Mouse (Mus musculus) left cerebral cortex, adult 18-20 months (tissue): Measurements from ENCODE around the gene Lad1. TPM values are rescaled to one million over a fixed set of nuclear protein-coding genes. Genes with fewer than 3 reads are reported as not detected.

Experiments
- DNase-seq, 2 experiments: peaks; one replicate each; pipeline ENCODE4 v3.0.0; 2021 to 2022; ENCODE audit warnings: low spot score in 2 of 2, mixed read lengths in 1 of 2
- total RNA-seq, 2 experiments: library from RNA; stranded (reverse); gene quantifications; 2 replicates each; pipeline ENCODE4 v1.2.3; 2021

The Lad1 gene
- total RNA-seq, 2 experiments from 2014 or later, result 0.96 to 1.3 TPM

DNA sequence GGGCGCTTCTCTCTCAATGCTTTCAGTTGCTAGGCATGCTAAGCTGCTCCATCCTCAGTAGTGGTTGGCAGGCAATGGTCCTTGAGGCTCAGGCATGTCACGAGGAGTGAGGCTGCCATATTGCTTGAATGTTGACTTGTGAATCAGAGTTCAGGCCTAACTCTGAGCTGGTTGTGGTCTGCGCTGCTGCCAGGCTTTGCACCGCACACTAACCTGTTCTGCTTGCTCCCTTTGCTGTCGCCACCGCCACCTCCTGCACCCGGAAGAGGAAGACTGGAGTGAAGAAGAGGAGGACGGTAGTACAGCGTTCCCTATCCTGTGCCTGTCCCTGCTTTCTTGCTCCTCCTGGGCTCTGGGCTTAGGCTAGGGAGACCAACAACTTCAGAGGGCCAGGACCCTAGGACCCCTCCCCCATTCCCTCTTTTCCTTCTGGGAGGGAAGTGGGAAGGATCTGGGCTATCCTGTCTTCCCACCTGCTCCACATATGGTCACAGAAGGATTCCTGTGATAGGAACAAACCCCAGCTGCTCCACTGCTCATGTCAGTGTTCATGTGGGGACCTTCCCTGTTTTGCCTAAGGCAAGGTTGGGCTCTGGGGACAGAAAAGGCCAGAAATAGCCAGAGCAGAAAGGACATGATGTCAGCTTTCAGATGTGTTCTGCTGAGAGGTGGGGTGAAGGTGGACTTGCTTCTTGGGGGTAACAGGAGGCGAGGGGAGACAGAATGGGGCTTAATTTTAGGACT lies 25.3 kb downstream of the Lad1 start:
- no peak for DNase-seq

- no peak for DNase-seq
Observed at GRCm38 (mm10) chr1:135844481-135844880, 26.1 kb downstream of the Lad1 start.

DNA sequence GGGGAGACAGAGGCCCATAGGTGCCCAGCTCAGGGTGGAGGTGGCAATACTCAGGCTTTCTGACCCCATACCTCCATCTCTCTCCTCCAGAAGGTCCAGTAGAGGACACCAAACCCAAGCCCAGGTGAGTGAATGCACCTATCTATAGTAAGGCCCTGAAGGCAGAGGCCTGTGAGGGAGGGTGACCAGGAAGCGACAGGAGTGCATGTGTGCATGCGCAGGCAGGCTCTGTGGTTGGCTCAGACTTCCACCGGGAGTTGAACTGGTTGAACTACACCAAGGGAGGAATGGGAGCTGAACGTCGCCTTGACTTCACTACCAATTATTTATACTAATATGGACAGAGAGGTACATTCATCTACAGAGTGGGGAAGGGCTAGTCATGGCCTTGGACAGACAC lies 28.2 kb downstream of the Lad1 start:
- DNase-seq, result no peak

DNA sequence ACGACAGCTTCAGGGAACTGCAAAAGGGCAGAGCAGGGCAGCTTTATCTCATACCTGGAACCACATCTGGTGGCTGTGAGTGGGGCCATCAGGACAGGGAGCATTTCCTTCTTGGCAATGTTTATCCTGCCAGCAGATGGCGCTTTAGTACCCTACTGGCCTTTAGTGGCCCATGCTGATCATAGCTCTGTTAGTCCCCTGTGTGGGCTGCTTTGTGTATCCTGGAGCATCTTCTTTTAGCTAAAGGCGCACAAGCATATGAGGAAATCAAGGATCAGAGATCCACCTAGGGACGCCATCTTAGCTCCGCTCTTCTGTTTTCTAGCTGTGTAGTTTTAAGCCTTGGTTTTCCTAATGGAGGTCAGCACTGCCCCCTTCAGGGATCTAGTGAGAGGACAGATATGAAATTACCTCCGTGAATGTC lies 28.8 kb downstream of the Lad1 start:
- DNase-seq, result peak in 1 of 2 experiments; percentile 47

DNA sequence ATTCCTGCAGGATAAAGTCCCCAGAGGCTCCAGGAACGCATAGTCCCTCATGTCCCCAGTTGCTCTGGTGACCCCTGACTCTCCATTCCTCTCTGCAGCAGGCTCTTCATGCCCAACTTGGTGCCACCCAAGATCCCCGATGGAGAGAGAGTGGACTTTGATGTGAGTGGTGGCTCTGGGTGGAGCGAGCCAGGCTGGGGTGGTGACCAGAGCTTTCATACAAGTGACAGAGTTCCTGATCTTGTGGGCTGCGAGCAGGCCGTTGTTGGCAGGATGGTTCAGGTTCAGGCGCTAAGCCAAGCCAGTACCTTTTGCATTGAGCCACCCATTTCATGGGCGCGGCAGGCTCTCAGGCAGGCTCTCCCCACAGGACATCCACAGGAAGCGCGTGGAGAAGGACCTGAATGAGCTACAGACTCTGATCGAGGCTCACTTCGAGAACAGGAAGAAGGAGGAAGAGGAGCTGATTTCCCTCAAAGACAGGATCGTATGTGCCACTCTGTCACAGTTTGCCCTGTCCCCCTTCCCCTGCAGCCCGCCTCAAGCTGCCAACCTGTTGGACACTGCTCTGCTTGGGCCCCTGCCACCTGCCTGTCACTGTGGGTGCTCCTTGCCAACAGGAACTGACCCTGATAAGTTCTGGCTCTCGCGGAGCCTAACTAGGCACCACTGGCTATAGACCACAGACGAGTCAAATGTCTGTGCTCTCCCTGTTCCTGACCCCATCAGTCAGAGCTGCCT lies 29.4 kb downstream of the Lad1 start:
- no peak for DNase-seq

- DNase-seq, result peak; percentile 17 to 25
Observed at GRCm38 (mm10) chr1:135850722-135851512, 32.5 kb downstream of the Lad1 start.

DNA sequence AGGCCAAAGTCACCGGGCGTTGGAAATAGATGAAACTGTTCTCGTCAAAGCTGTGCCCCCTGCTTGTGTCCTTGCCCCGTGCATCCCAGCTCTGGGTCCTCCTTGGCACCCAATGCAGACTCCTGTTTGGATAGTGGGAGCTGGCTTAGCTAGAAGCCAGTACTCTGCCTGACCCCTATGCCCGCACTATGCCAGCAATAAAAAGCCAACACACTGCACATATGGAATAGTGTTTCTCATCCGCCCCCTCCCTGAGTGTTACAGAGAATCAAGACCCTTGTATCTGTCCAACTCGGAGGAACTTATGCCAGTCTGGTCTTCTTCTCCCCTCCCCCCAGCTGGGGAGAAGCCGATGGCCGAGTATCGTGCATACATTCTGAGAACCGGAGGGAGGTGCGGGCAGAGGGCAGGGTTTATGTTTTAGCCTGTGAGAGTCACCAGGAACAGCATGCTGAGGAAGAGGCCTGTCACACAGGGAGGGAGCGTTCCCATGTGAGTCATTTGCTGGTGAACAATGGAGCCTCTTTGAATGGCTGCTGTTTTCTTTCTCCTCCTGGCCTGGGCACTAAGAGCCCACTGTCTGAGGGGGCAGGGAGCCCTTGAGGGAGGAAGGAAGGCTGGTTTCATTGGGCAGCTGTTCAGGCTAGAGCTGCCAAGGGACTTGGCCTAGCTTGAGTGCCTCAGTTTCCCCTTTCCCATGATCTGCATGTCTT lies 33.8 kb downstream of the Lad1 start:
- DNase-seq, result no peak

- no peak for DNase-seq
Observed at GRCm38 (mm10) chr1:135853200-135853599, 34.8 kb downstream of the Lad1 start.

DNA sequence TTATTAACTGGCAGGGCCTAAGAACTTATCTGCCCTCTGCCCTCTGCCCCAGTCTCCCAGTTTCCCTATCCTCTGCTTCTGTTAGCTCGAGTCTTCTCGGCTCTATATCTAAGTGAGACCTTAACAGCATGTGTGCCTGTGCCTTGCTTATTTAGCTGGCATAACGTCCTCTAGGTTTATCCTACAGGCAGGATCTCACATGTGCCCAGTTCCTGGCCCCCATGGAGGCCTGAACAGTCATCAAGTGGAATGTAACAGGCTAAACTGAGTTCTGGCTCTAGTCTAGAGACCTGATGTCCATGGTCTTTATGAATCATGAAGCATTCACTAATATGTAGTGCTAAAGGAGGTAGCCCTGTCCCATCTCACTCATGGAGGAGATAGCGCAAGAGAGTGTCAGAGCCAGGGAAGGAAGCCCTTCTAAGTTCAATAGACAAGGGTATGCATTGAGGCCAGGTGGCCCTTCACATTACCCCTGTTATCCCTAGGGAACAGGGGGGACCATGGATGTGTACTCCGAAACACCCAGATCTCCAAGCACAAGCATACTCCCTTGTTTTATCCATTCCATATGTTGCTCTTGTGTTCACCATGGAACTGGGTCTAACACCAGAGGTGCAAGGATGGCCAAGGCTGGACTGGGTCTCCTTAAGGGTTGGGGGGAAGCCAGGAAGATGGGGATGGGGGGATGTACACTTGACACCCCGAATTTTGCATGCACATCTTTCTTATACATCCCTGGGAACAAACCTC lies 36.4 kb downstream of the Lad1 start:
- DNase-seq, result no peak

GRCm38 (mm10) chr1:135855344-135855687 lies 36.9 kb downstream of the Lad1 start:
- no peak for DNase-seq

DNA sequence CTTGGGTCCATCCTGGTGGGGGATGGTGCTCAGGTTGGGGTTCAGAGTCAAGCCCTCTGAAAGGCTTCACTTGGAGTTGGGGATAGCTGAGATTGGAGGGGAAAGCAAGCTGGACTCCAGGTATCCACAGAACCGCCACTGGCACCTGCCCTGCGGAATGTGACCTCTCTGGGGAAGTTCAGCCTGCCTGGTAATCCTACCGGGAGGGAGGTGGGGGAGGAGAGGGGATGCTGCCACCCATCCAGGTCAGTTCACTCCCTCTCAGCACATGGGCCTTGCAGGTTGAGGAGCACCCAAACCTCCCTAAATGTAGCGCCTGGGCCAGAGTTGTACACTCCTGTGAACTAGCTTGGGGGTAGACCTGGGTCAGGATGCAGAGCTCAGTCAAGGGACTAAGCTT lies 37.7 kb downstream of the Lad1 start:
- DNase-seq, result no peak

DNA sequence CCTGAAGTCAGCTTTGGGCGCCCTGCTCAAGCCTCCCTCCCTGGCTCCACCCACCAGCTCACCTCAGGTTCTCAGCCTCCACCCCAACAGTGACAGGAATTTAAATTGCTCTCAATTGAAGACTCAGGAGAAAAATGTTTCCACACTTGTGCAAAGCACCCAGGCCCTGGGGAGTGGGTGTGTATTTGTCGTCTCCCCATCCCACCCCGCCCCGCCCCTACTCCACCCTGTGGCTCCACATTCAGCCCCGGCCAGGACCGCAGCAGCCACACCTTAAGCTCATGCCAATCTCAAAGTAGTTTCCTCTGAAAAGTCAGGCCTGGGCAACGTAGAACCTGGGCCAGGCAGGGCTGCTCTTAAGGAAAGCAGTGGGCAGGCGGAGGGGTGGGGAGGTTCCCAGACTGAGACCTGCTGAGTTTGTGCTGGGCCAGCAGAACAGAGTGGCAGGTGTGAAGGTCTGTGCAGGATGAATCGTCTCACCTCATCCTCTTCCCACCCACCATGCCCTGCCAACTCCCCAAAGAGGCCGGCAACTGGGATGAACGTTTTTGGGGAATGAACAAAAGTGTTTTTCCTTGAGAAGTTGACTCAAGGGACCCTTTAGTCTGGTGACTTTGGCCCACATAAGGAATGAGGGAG lies 38.9 kb downstream of the Lad1 start:
- no peak for DNase-seq

DNA sequence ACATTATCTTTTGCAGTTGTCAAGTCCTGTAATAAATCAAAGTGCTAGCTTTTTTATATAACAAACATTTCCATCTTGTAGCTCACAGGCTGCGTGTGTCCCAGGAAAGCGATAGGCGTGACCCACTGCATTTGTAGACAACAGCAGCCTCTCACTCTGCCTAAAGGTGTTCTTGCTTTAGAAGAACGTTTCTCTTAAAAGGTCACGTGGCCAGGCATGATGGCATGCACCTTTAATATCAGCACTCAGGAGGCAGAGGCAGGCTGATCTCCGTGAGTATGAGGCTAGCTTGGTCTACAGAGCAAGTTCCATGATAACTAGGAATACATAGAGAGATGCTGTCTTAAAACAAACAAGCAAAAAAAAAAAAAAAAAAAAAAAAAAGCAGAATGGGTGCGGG lies 40.1 kb downstream of the Lad1 start:
- DNase-seq, result no peak

- DNase-seq, result no peak
Observed at GRCm38 (mm10) chr1:135861091-135861490, 42.7 kb downstream of the Lad1 start.

GRCm38 (mm10) chr1:135861980-135862552 lies 43.7 kb downstream of the Lad1 start:
- no peak for DNase-seq

- no peak for DNase-seq
Observed at GRCm38 (mm10) chr1:135862561-135862960, 44.2 kb downstream of the Lad1 start.

DNA sequence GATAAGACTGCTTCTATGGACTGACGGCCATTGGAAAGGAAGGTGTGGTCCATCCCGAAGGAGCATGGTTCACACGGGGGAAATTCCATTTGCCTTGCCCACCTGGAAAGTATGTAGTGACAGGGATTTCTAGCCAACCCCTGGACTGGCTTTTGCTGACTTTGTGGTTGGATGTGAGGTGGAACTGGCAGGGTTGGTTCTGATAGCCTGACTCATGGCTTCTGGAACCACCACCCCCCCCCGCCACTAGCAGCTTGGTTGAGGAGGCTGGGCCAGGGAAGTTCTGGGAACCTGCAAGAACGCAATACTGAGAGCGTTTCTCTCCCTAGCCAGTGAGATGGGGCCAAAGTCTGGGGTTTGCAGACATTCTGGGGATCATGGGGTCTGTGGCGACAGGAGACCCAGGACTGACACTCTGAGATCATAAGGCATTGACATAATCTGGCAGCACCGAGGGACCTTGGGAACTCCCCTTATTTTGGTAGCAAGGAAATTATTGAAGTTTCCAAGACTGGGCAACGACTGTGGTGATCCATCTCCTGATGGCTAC lies 45.5 kb downstream of the Lad1 start:
- no peak for DNase-seq

GRCm38 (mm10) chr1:135864830-135865229 lies 46.4 kb downstream of the Lad1 start:
- DNase-seq, result no peak

GRCm38 (mm10) chr1:135865518-135866194 lies 47.3 kb downstream of the Lad1 start:
- peak; percentile 89 to 94 for DNase-seq
